Comparison of ENCODE assay signal across 9 mouse cellular contexts in the genomic region with DNA sequence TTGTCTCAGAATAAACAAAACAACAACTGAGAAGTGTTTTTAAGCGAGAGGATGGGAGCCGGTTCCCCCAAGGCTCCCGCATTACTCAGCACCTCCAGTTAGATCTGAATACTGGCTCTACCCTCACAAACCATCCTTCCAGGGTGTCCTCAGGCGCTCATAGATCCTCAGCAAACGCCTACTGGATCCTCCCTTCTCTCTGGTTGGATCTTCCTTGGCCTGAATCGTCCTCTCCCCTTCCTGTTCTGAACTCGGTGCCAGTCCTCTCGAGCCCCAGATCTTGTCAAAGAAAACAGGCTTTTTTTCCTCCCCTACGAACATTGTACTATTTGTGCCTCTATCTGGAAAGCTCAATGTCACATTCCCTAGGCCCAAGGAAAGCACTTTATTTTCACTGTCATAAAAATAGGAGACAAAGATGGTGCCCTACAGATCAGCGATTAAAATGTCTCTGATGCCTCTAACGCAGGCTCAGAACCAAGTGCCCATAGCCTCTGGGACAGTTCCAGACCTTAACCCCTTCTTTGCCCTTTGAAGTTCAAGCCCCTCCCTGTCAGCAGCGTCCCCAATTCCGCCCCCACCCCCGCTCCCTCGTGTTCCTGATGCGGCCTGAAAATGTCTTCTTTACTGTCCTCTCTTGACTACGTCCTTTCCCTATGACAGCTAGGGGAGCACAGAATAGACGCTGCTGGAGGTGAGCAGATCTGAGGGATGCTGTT. TPM values are rescaled to one million over a fixed set of nuclear protein-coding genes. Genes with fewer than 3 reads are reported as not detected.
DNase-seq lines count a peak whose midpoint lies in the region; ATAC-seq and TF ChIP-seq lines count a peak whose summit lies in the region.
"Had no signal": no experiment of that assay in that cellular context is flagged by ENCODE, and none has a peak within 500 bp of the region (broad histone marks: within the 10 kb centered on the region; RNA-seq: fewer than 3 reads in every experiment).

No protein-coding gene starts in this region.

- WGBS in liver, embryonic 11.5 days = 35% methylated on average over 18 of the region's 18 CpGs

- no peaks in the 10 kb centered on the region for H3K36me3 ChIP-seq in testis, adult 2 months (ENCODE audit: control insufficient read depth, insufficient read depth, low read length)
- H3K36me3 ChIP-seq in liver, embryonic 11.5 days (ENCODE audit: control insufficient read depth, insufficient read depth, low read length) = no peaks in the 10 kb centered on the region

- no peaks in the 10 kb centered on the region for H3K27me3 ChIP-seq in testis, adult 2 months (ENCODE audit: control insufficient read depth, insufficient read depth, low read length)
- H3K27me3 ChIP-seq in liver, embryonic 11.5 days (replicated peaks; ENCODE audit: control insufficient read depth, insufficient read depth, low read length) = no peaks in the 10 kb centered on the region

- H3K9ac ChIP-seq in liver, embryonic 11.5 days (ENCODE audit: low read depth, low read length) = peak overlapping the region; percentile 26; the same call in 1 of the 2 replicates

- peak overlapping the region; percentile 83 for H3K27ac ChIP-seq in testis, adult 2 months (ENCODE audit: control insufficient read depth, insufficient read depth, low read depth, low read length)
- 0 out of 2 replicates have a peak overlapping the region, but pooled peaks have one; percentile 11 for H3K27ac ChIP-seq in liver, embryonic 11.5 days (ENCODE audit: low read depth, low read length)

- H3K4me2 ChIP-seq in liver, embryonic 11.5 days = peak overlapping the region; percentile 52

- TF ChIP-seq POLR2A in testis, adult 2 months (IDR thresholded peaks at IDR 0.05; ENCODE audit: control insufficient read depth, low read depth, low read length) = peak; percentile 38; the same call in 1 of the 2 replicates

- TF ChIP-seq CTCF in testis, adult 2 months (IDR thresholded peaks at IDR 0.05; ENCODE audit: control insufficient read depth, insufficient read depth, insufficient replicate concordance, low read depth, low read length) = no peak

- no peak for ATAC-seq in liver, embryonic 11.5 days (replicated peaks; ENCODE audit: low FRiP score)
- no peak for ATAC-seq in activated CD4-positive, CD25-positive, alpha-beta regulatory T cell, adult 4 months

- DNase-seq in cerebellum, adult 18-20 months = peak; percentile 35 to 40
- DNase-seq in cerebellum, adult 8-10 months = no peak
- no peak for DNase-seq in testis, postnatal 10 days (ENCODE audit: low spot score)
- DNase-seq in liver, embryonic 11.5 days (ENCODE audit: low spot score) = no peak
- no peak for DNase-seq in urinary bladder, postnatal 36 days (ENCODE audit: low spot score in 2 of 2)
- DNase-seq in spleen, postnatal 10 days (ENCODE audit: low spot score in 2 of 2) = no peak

- H3K9me3 ChIP-seq in liver, embryonic 11.5 days (ENCODE audit: control insufficient read depth, low read length) = no peaks in the 10 kb centered on the region

- H3K4me1 ChIP-seq in testis, adult 2 months (ENCODE audit: control insufficient read depth, insufficient read depth, low read length) = peaks cover 14% of the 10 kb centered on the region
- H3K4me1 ChIP-seq in liver, embryonic 11.5 days (replicated peaks; ENCODE audit: control insufficient read depth, insufficient read depth, low read length) = peaks cover 16% of the 10 kb centered on the region

- no peak overlapping the region for H3K4me3 ChIP-seq in testis, adult 2 months (ENCODE audit: control insufficient read depth, low read depth, low read length)
- H3K4me3 ChIP-seq in liver, embryonic 11.5 days (ENCODE audit: low read depth, low read length) = no peak overlapping the region

RNA-seq across cellular contexts. Expression of gene Fabp6, which starts 25.7 kb away (rescaled TPM):
- not detected in 2 replicates for polyA plus RNA-seq in testis, adult 2 months (2012; rRNA removed)
- polyA plus RNA-seq in liver, embryonic 11.5 days (2014; fragmentation: Nextera tagmentation; extraction: Ambion mirVana) = not detected in 2 replicates
- polyA plus RNA-seq in activated CD4-positive, CD25-positive, alpha-beta regulatory T cell, adult 4 months (2017; shearing (Covaris generic)) = not detected
- polyA plus RNA-seq: C2C12 had no signal

RNA-seq across cellular contexts. Expression of gene 4933415A04Rik, which starts 40.2 kb away (rescaled TPM):
- 0.28 TPM in 2 replicates for polyA plus RNA-seq in testis, adult 2 months (2012; rRNA removed)
- 2.1 and 2.7 TPM in 2 replicates for polyA plus RNA-seq in liver, embryonic 11.5 days (2014; fragmentation: Nextera tagmentation; extraction: Ambion mirVana)
- polyA plus RNA-seq in activated CD4-positive, CD25-positive, alpha-beta regulatory T cell, adult 4 months (2017; shearing (Covaris generic)) = not detected

RNA-seq across cellular contexts. Expression of gene Pwwp2a, which starts 54.7 kb away (rescaled TPM):
- 9.2 and 10.3 TPM in 2 replicates for polyA plus RNA-seq in testis, adult 2 months (2012; rRNA removed)
- polyA plus RNA-seq in liver, embryonic 11.5 days (2014; fragmentation: Nextera tagmentation; extraction: Ambion mirVana) = 26.1 and 30.3 TPM in 2 replicates
- 10 to 100 TPM; 21.2 to 29.8 TPM for polyA plus RNA-seq in activated CD4-positive, CD25-positive, alpha-beta regulatory T cell, adult 4 months (2017; shearing (Covaris generic))

Comparison
In these comparisons a context has a peak if more than half of its experiments do, and no peak if none do; other contexts are left out.
1. DNase-seq: peak in cerebellum, adult 18-20 months (2 of 2); none in cerebellum, adult 8-10 months (single experiment), testis, postnatal 10 days (single experiment), liver, embryonic 11.5 days (single experiment), urinary bladder, postnatal 36 days (0 of 2) and spleen, postnatal 10 days (0 of 2).